Comparison of ENCODE assay signal across 23 mouse cellular contexts in genomic region chr10:93614850-93615249, GRCm38 (mm10). TPM values are rescaled to one million over a fixed set of nuclear protein-coding genes. Genes with fewer than 3 reads are reported as not detected.
DNase-seq lines count a peak whose midpoint lies in the region; ATAC-seq and TF ChIP-seq lines count a peak whose summit lies in the region.
"Had no signal": no experiment of that assay in that cellular context is flagged by ENCODE, and none has a peak within 500 bp of the region (broad histone marks: within the 10 kb centered on the region; RNA-seq: fewer than 3 reads in every experiment).

No protein-coding gene starts in this region.

- no peak for TF ChIP-seq POLR2A in CH12.LX (IDR thresholded peaks at IDR 0.05; ENCODE audit: low read depth, low read length)

- intact Hi-C loops in gastrocnemius, postnatal 14 days (cut with DNase I; ENCODE audit: low total_unique reads), result loop anchor here (5.0 to 10.0 kb wide), 2 partner anchors 162 to 200 kb away; no protein-coding TSS in a partner anchor

- no peak overlapping the region for H3K9ac ChIP-seq in midbrain, embryonic 11.5 days (ENCODE audit: low read length)
- H3K9ac ChIP-seq in midbrain, embryonic 14.5 days (replicated peaks; ENCODE audit: low read length), result no peak overlapping the region
- no peak overlapping the region for H3K9ac ChIP-seq in CH12.LX (ENCODE audit: insufficient read depth, low read depth)
- no peak overlapping the region for H3K9ac ChIP-seq in hindbrain, postnatal 0 days (replicated peaks; ENCODE audit: low read length)
- no peak overlapping the region for H3K9ac ChIP-seq in liver, embryonic 11.5 days (ENCODE audit: low read depth, low read length)
- H3K9ac ChIP-seq: forebrain, postnatal 0 days; liver, postnatal 0 days; midbrain, embryonic 12.5 days had no signal

- H3K27me3 ChIP-seq in midbrain, embryonic 11.5 days (ENCODE audit: control insufficient read depth, insufficient read depth, low read length), result no peaks in the 10 kb centered on the region
- H3K27me3 ChIP-seq in midbrain, embryonic 14.5 days (ENCODE audit: control insufficient read depth, insufficient read depth, low read length), result no peaks in the 10 kb centered on the region
- no peaks in the 10 kb centered on the region for H3K27me3 ChIP-seq in CH12.LX (replicated peaks)
- H3K27me3 ChIP-seq in hindbrain, postnatal 0 days (ENCODE audit: insufficient read depth, low read length), result no peaks in the 10 kb centered on the region
- H3K27me3 ChIP-seq in liver, embryonic 11.5 days (replicated peaks; ENCODE audit: control insufficient read depth, insufficient read depth, low read length), result no peaks in the 10 kb centered on the region
- H3K27me3 ChIP-seq: midbrain, embryonic 12.5 days had no signal

- no peak overlapping the region for H3K27ac ChIP-seq in midbrain, embryonic 11.5 days (ENCODE audit: low read depth, low read length)
- H3K27ac ChIP-seq in midbrain, embryonic 14.5 days (replicated peaks; ENCODE audit: low read depth, low read length), result no peak overlapping the region
- H3K27ac ChIP-seq in CH12.LX (ENCODE audit: insufficient read depth, low read depth), result no peak overlapping the region
- no peak overlapping the region for H3K27ac ChIP-seq in hindbrain, postnatal 0 days
- no peak overlapping the region for H3K27ac ChIP-seq in liver, embryonic 11.5 days (ENCODE audit: low read depth, low read length)
- H3K27ac ChIP-seq: forebrain, embryonic 10.5 days; hindbrain, embryonic 10.5 days; macrophage; midbrain, embryonic 12.5 days had no signal

- ATAC-seq in midbrain, embryonic 11.5 days (ENCODE audit: low FRiP score), result no peak
- no peak for ATAC-seq in midbrain, embryonic 14.5 days (ENCODE audit: low FRiP score, low TSS enrichment)
- ATAC-seq in inflammation-experienced regulatory T-cells, adult 6 months, result peak; percentile 60
- ATAC-seq in hindbrain, postnatal 0 days, result no peak
- no peak for ATAC-seq in liver, embryonic 11.5 days (replicated peaks; ENCODE audit: low FRiP score)
- ATAC-seq: forebrain, postnatal 0 days; hindbrain, embryonic 16.5 days; liver, postnatal 0 days; lung, postnatal 0 days had no signal

- no peaks in the 10 kb centered on the region for H3K36me3 ChIP-seq in midbrain, embryonic 11.5 days (ENCODE audit: control insufficient read depth, insufficient read depth, low read length)
- H3K36me3 ChIP-seq in midbrain, embryonic 14.5 days (ENCODE audit: control insufficient read depth, insufficient read depth, low read length), result no peaks in the 10 kb centered on the region
- H3K36me3 ChIP-seq in CH12.LX (replicated peaks in 1 of 2; ENCODE audit: control insufficient read depth in 1 of 2, insufficient read depth in 1 of 2, low read length in 1 of 2), result no peaks in the 10 kb centered on the region
- H3K36me3 ChIP-seq in hindbrain, postnatal 0 days (ENCODE audit: insufficient read depth, low read length), result no peaks in the 10 kb centered on the region
- H3K36me3 ChIP-seq in liver, embryonic 11.5 days (ENCODE audit: control insufficient read depth, insufficient read depth, low read length), result no peaks in the 10 kb centered on the region
- H3K36me3 ChIP-seq: forebrain, embryonic 10.5 days; hindbrain, embryonic 10.5 days; midbrain, embryonic 12.5 days had no signal

- TF ChIP-seq EP300 in CH12.LX (IDR thresholded peaks at IDR 0.05; ENCODE audit: low read length), result no peak

- no peak for TF ChIP-seq RAD21 in CH12.LX (IDR thresholded peaks at IDR 0.05; ENCODE audit: low read depth, low read length)

- no peak for TF ChIP-seq CTCF in CH12.LX (conservative IDR thresholded peaks at IDR 0.05 in 1 of 2, IDR thresholded peaks at IDR 0.05 in 1 of 2; ENCODE audit: low read depth in 2 of 2, low read length in 2 of 2)
- TF ChIP-seq CTCF in hindbrain, postnatal 0 days (IDR thresholded peaks at IDR 0.05; ENCODE audit: low read depth), result no peak

- peak; percentile 47 for DNase-seq in midbrain, embryonic 11.5 days (ENCODE audit: low spot score, missing footprints)
- no peak for DNase-seq in midbrain, embryonic 14.5 days
- DNase-seq in CH12.LX (ENCODE audit: extremely low read depth), result no peak
- DNase-seq in hindbrain, postnatal 0 days (ENCODE audit: low spot score), result no peak
- DNase-seq in liver, embryonic 11.5 days (ENCODE audit: low spot score), result no peak
- no peak for DNase-seq in gastrocnemius, postnatal 14 days
- DNase-seq: adrenal gland, postnatal 36 days; cerebellum, adult 9-11 months; forebrain, postnatal 0 days; kidney, adult 2 months; kidney, postnatal 10 days; left cerebral cortex, postnatal 4 days; liver, postnatal 0 days; right cerebral cortex, postnatal 25 days; spleen, adult 18-20 months had no signal

- no peaks in the 10 kb centered on the region for H3K9me3 ChIP-seq in midbrain, embryonic 11.5 days (ENCODE audit: control insufficient read depth, low read length)
- H3K9me3 ChIP-seq in midbrain, embryonic 14.5 days (ENCODE audit: control insufficient read depth, low read length), result no peaks in the 10 kb centered on the region
- H3K9me3 ChIP-seq in CH12.LX (replicated peaks; ENCODE audit: low read length), result no peaks in the 10 kb centered on the region
- 0 out of 2 replicates have a peak, but pooled peaks cover 2% of the 10 kb centered on the region for H3K9me3 ChIP-seq in hindbrain, postnatal 0 days (ENCODE audit: low read length)
- H3K9me3 ChIP-seq in liver, embryonic 11.5 days (ENCODE audit: control insufficient read depth, low read length), result no peaks in the 10 kb centered on the region
- H3K9me3 ChIP-seq: forebrain, embryonic 10.5 days; hindbrain, embryonic 10.5 days; midbrain, embryonic 12.5 days had no signal

- no peaks in the 10 kb centered on the region for H3K4me1 ChIP-seq in midbrain, embryonic 11.5 days (ENCODE audit: control insufficient read depth, insufficient read depth, low read length)
- no peaks in the 10 kb centered on the region for H3K4me1 ChIP-seq in midbrain, embryonic 14.5 days (ENCODE audit: control insufficient read depth, insufficient read depth, low read length)
- peaks cover 0 to 8% of the 10 kb centered on the region in 2 experiments; a peak in 1 of 4 replicates for H3K4me1 ChIP-seq in CH12.LX (ENCODE audit: control insufficient read depth in 1 of 2, insufficient read depth in 2 of 2)
- H3K4me1 ChIP-seq in hindbrain, postnatal 0 days (ENCODE audit: insufficient read depth, low read length), result no peaks in the 10 kb centered on the region
- H3K4me1 ChIP-seq in liver, embryonic 11.5 days (replicated peaks; ENCODE audit: control insufficient read depth, insufficient read depth, low read length), result no peaks in the 10 kb centered on the region
- H3K4me1 ChIP-seq: forebrain, embryonic 10.5 days; hindbrain, embryonic 10.5 days; midbrain, embryonic 12.5 days had no signal

- in situ Hi-C loops in CH12.LX (cut with MboI; ENCODE audit: low pct_ligation_motif_present, low pct_unique_long_range_greater_than_20kb, low sequenced_read_pairs), result loop anchor here (10.0 kb wide), 1 partner anchor 70 kb away; no protein-coding TSS in a partner anchor

- H3K4me2 ChIP-seq in midbrain, embryonic 11.5 days, result no peak overlapping the region
- H3K4me2 ChIP-seq in midbrain, embryonic 14.5 days (ENCODE audit: low read length), result no peak overlapping the region
- no peak overlapping the region for H3K4me2 ChIP-seq in CH12.LX (ENCODE audit: insufficient read depth, low read depth, poor library complexity, severe bottlenecking)
- H3K4me2 ChIP-seq in hindbrain, postnatal 0 days (ENCODE audit: low read depth, low read length), result no peak overlapping the region
- no peak overlapping the region for H3K4me2 ChIP-seq in liver, embryonic 11.5 days
- H3K4me2 ChIP-seq: heart, embryonic 11.5 days; midbrain, embryonic 12.5 days had no signal

- H3K79me2 ChIP-seq in CH12.LX (replicated peaks; ENCODE audit: control insufficient read depth, extremely low read depth, insufficient read depth, poor library complexity, severe bottlenecking), result no peaks in the 10 kb centered on the region

- 83% methylated on average over 8 of the region's 8 CpGs for WGBS in midbrain, embryonic 11.5 days
- WGBS in midbrain, embryonic 14.5 days, result 79% methylated on average over 8 of the region's 8 CpGs
- 77% methylated on average over 8 of the region's 8 CpGs for WGBS in hindbrain, postnatal 0 days
- WGBS in liver, embryonic 11.5 days, result 61% methylated on average over 8 of the region's 8 CpGs

- dilution Hi-C loops in CH12.LX (cut with MboI; ENCODE audit: extremely low pct_ligation_motif_present, extremely low pct_unique_long_range_greater_than_20kb, low sequenced_read_pairs), result no loop called here

- no peak overlapping the region for H3K4me3 ChIP-seq in midbrain, embryonic 11.5 days (ENCODE audit: low read depth, low read length)
- no peak overlapping the region for H3K4me3 ChIP-seq in midbrain, embryonic 14.5 days (replicated peaks; ENCODE audit: low read depth, low read length)
- H3K4me3 ChIP-seq in CH12.LX (replicated peaks in 1 of 3; ENCODE audit: low read depth in 2 of 3, low read length in 2 of 3, poor library complexity in 1 of 3), result no peak overlapping the region
- H3K4me3 ChIP-seq in hindbrain, postnatal 0 days (ENCODE audit: low read length), result no peak overlapping the region
- H3K4me3 ChIP-seq in liver, embryonic 11.5 days (ENCODE audit: low read depth, low read length), result no peak overlapping the region
- H3K4me3 ChIP-seq: forebrain, embryonic 10.5 days; hindbrain, embryonic 10.5 days; midbrain, embryonic 12.5 days had no signal

RNA-seq across cellular contexts. Expression of gene Snrpf, which starts 25.3 kb away (rescaled TPM):
- 145 and 150 TPM in 2 replicates for polyA plus RNA-seq in midbrain, embryonic 11.5 days (2014; fragmentation: Nextera tagmentation; extraction: Ambion mirVana)
- 75.9 and 87.0 TPM in 2 replicates for polyA plus RNA-seq in midbrain, embryonic 14.5 days (2014; fragmentation: Nextera tagmentation; extraction: Ambion mirVana)
- total RNA-seq in CH12.LX (2012; rRNA removed) (184 and 191 TPM in 2 replicates), CH12.LX (2014; rRNA removed) (186 and 207 TPM in 2 replicates)
- polyA plus RNA-seq in CH12.LX (2012; ENCODE audit: insufficient read length, low read depth), result 144 and 159 TPM in 2 replicates
- polyA plus RNA-seq in inflammation-experienced regulatory T-cells, adult 6 months (2017; shearing (Covaris generic)), result 10 to 100 TPM; 55.6 to 90.0 (median 74.2) TPM
- total RNA-seq in hindbrain, postnatal 0 days (2014; rRNA removed), result 20.1 and 26.2 TPM in 2 replicates
- polyA plus RNA-seq in hindbrain, postnatal 0 days (2015; fragmentation: Nextera tagmentation; extraction: Ambion mirVana), result 65.2 and 65.8 TPM in 2 replicates
- 179 and 199 TPM in 2 replicates for polyA plus RNA-seq in liver, embryonic 11.5 days (2014; fragmentation: Nextera tagmentation; extraction: Ambion mirVana)
- total RNA-seq in gastrocnemius, postnatal 14 days (2021), result 10 to 100 TPM in 1 of 2 experiments, 1 to 10 TPM in 1; 9.9 to 10.4 TPM

RNA-seq across cellular contexts. Expression of gene Ntn4, which starts 25.6 kb away (rescaled TPM):
- polyA plus RNA-seq in midbrain, embryonic 11.5 days (2014; fragmentation: Nextera tagmentation; extraction: Ambion mirVana), result 1.8 and 2.6 TPM in 2 replicates
- polyA plus RNA-seq in midbrain, embryonic 14.5 days (2014; fragmentation: Nextera tagmentation; extraction: Ambion mirVana), result 0.86 and 2.0 TPM in 2 replicates
- total RNA-seq in CH12.LX (2012; rRNA removed) (not detected in 2 replicates), CH12.LX (2014; rRNA removed) (not detected in 2 replicates)
- polyA plus RNA-seq in CH12.LX (2012; ENCODE audit: insufficient read length, low read depth), result not detected in 2 replicates
- 1 to 10 TPM in 1 of 3 experiments, under 1 TPM in 1, not detected in 1; 0.15 to 2.1 TPM for polyA plus RNA-seq in inflammation-experienced regulatory T-cells, adult 6 months (2017; shearing (Covaris generic))
- total RNA-seq in hindbrain, postnatal 0 days (2014; rRNA removed), result 13.1 and 26.4 TPM in 2 replicates
- 0.99 and 1.2 TPM in 2 replicates for polyA plus RNA-seq in hindbrain, postnatal 0 days (2015; fragmentation: Nextera tagmentation; extraction: Ambion mirVana)
- polyA plus RNA-seq in liver, embryonic 11.5 days (2014; fragmentation: Nextera tagmentation; extraction: Ambion mirVana), result 0.56 and 0.60 TPM in 2 replicates
- 1 to 10 TPM; 8.9 to 9.3 TPM for total RNA-seq in gastrocnemius, postnatal 14 days (2021)
